Mouse (Mus musculus): ENCODE results near the gene Lalba.
A peak's percentile ranks its signal among the peaks of the same experiment; 100 is the strongest.

- no peak for TF ChIP-seq POLR2A (IDR thresholded peaks at IDR 0.05; ENCODE audit: extremely low read depth, insufficient read depth, low read length)
- peak; percentile 32; the same call in 1 of the 2 replicates for TF ChIP-seq CTCF (IDR thresholded peaks at IDR 0.05; ENCODE audit: extremely low read depth, insufficient read depth, low read length)
Observed at GRCm38 (mm10) chr15:98475382-98475781, 7.1 kb downstream of the Lalba start.

Data from cortical plate, adult 2 months (tissue).